In the genomic region with DNA sequence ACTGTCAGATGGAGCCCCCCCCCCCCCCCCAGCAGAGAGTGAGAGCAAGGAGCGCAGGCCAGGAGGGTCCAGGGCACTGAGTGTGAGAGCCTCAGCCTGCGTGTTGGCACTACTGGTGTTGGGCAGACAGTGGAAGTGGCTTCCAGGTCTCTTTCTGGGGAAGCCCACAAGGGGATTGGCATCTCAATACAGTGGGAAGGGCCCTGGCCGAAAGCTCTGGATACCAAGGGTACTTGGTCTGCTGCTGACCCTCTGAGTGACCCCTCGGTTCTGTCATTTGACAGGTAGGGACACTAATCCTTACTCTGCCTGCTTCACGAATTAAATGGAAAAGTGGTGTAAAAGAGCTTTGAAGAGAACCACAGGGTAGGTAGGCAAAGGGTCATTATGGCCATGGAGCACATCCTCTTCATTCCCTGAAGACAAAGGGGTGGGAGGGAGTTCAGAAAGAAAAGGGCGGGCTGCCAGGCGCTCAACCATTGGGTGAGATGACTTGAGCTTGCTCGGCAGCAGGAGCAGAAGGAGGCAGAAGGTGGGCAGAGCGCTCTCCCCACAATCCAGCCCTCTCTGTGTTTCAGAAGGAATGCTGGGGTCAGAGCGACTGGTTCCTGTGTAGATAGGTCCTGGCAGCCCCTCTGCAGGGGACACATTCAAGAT, we compare ENCODE assay signal across 8 mouse cellular contexts.
DNase-seq lines count a peak whose midpoint lies in the region; ATAC-seq lines count a peak whose summit lies in the region.

No protein-coding gene starts in this region.

- no peaks in the 10 kb centered on the region for H3K27me3 ChIP-seq in midbrain, embryonic 11.5 days (ENCODE audit: control insufficient read depth, insufficient read depth, low read length)
- H3K27me3 ChIP-seq in midbrain, embryonic 16.5 days (ENCODE audit: control insufficient read depth, insufficient read depth, low read depth, low read length), result no peaks in the 10 kb centered on the region
- H3K27me3 ChIP-seq in heart, embryonic 15.5 days, result no peaks in the 10 kb centered on the region
- no peaks in the 10 kb centered on the region for H3K27me3 ChIP-seq in liver, embryonic 15.5 days

- H3K9me3 ChIP-seq in midbrain, embryonic 11.5 days (ENCODE audit: control insufficient read depth, low read length), result peaks cover 4% of the 10 kb centered on the region; the same call in 1 of the 2 replicates
- no peaks in the 10 kb centered on the region for H3K9me3 ChIP-seq in midbrain, embryonic 16.5 days (replicated peaks; ENCODE audit: control insufficient read depth, low read length, poor library complexity, severe bottlenecking)
- no peaks in the 10 kb centered on the region for H3K9me3 ChIP-seq in heart, embryonic 15.5 days (replicated peaks)
- no peaks in the 10 kb centered on the region for H3K9me3 ChIP-seq in liver, embryonic 15.5 days (replicated peaks)

- H3K36me3 ChIP-seq in midbrain, embryonic 11.5 days (ENCODE audit: control insufficient read depth, insufficient read depth, low read length), result no peaks in the 10 kb centered on the region
- H3K36me3 ChIP-seq in midbrain, embryonic 16.5 days (ENCODE audit: control insufficient read depth, insufficient read depth, low read length), result peaks cover 6% of the 10 kb centered on the region; the same call in 1 of the 2 replicates
- no peaks in the 10 kb centered on the region for H3K36me3 ChIP-seq in heart, embryonic 15.5 days
- H3K36me3 ChIP-seq in liver, embryonic 15.5 days (replicated peaks), result no peaks in the 10 kb centered on the region

- no peak overlapping the region for H3K4me3 ChIP-seq in midbrain, embryonic 11.5 days (ENCODE audit: low read depth, low read length)
- no peak overlapping the region for H3K4me3 ChIP-seq in midbrain, embryonic 16.5 days (ENCODE audit: low read depth, low read length)
- 0 out of 2 replicates have a peak overlapping the region, but pooled peaks have one; percentile 34 for H3K4me3 ChIP-seq in heart, embryonic 15.5 days
- H3K4me3 ChIP-seq in liver, embryonic 15.5 days (replicated peaks), result peak overlapping the region; percentile 42

- ATAC-seq in midbrain, embryonic 11.5 days (ENCODE audit: low FRiP score), result no peak
- ATAC-seq in midbrain, embryonic 16.5 days, result no peak
- ATAC-seq in heart, embryonic 15.5 days (replicated peaks; ENCODE audit: insufficient number of reproducible peaks, insufficient read depth, low FRiP score, low read depth), result peak; percentile 36
- peak; percentile 27; the same call in 1 of the 2 replicates for ATAC-seq in liver, embryonic 15.5 days (ENCODE audit: insufficient read depth)

- no peak overlapping the region for H3K27ac ChIP-seq in midbrain, embryonic 11.5 days (ENCODE audit: low read depth, low read length)
- H3K27ac ChIP-seq in midbrain, embryonic 16.5 days (ENCODE audit: low read length), result no peak overlapping the region
- peak overlapping the region; percentile 79 for H3K27ac ChIP-seq in heart, embryonic 15.5 days
- peak overlapping the region; percentile 41; the same call in 1 of the 2 replicates for H3K27ac ChIP-seq in liver, embryonic 15.5 days (replicated peaks)

- no peak overlapping the region; the same call in 1 of the 2 replicates for H3K4me2 ChIP-seq in midbrain, embryonic 11.5 days
- no peak overlapping the region for H3K4me2 ChIP-seq in midbrain, embryonic 16.5 days (ENCODE audit: low read length)
- peak overlapping the region; percentile 54 for H3K4me2 ChIP-seq in heart, embryonic 15.5 days
- H3K4me2 ChIP-seq in liver, embryonic 15.5 days, result peak overlapping the region; percentile 68

- H3K9ac ChIP-seq in midbrain, embryonic 11.5 days (ENCODE audit: low read length), result no peak overlapping the region
- no peak overlapping the region for H3K9ac ChIP-seq in midbrain, embryonic 16.5 days (ENCODE audit: low read depth, low read length)
- H3K9ac ChIP-seq in heart, embryonic 15.5 days, result no peak overlapping the region
- no peak overlapping the region for H3K9ac ChIP-seq in liver, embryonic 15.5 days

- H3K4me1 ChIP-seq in midbrain, embryonic 11.5 days (ENCODE audit: control insufficient read depth, insufficient read depth, low read length), result peaks cover 4% of the 10 kb centered on the region; the same call in 1 of the 2 replicates
- H3K4me1 ChIP-seq in midbrain, embryonic 16.5 days (ENCODE audit: control insufficient read depth, insufficient read depth, low read length), result peaks cover 3% of the 10 kb centered on the region
- H3K4me1 ChIP-seq in heart, embryonic 15.5 days (replicated peaks), result peaks cover 35% of the 10 kb centered on the region
- H3K4me1 ChIP-seq in liver, embryonic 15.5 days (replicated peaks), result peaks cover 19% of the 10 kb centered on the region

- 31% methylated on average over 10 of the region's 10 CpGs for WGBS in midbrain, embryonic 11.5 days
- WGBS in midbrain, embryonic 16.5 days, result 34% methylated on average over 9 of the region's 10 CpGs
- WGBS in heart, embryonic 15.5 days, result 71% methylated on average over 10 of the region's 10 CpGs
- 56% methylated on average over 10 of the region's 10 CpGs for WGBS in liver, embryonic 15.5 days (ENCODE audit: insufficient replicate concordance)

- peak; percentile 82 for DNase-seq in midbrain, embryonic 11.5 days (ENCODE audit: low spot score, missing footprints)
- peak; percentile 58 to 83 for DNase-seq in cerebellum, postnatal 14 days
- DNase-seq in testis, postnatal 10 days (ENCODE audit: low spot score), result peak; percentile 72
- DNase-seq in layer of hippocampus, adult 18-20 months (ENCODE audit: low spot score in 2 of 2), result no peak
- no peak for DNase-seq in left cerebral cortex, adult 18-20 months (ENCODE audit: low spot score in 2 of 2)

Comparison
In these comparisons a context has a peak if more than half of its experiments do, and no peak if none do; other contexts are left out.
1. ATAC-seq: peak in heart, embryonic 15.5 days (single experiment) and liver, embryonic 15.5 days (single experiment); none in midbrain, embryonic 11.5 days (single experiment) and midbrain, embryonic 16.5 days (single experiment).
2. DNase-seq: peak in midbrain, embryonic 11.5 days (single experiment), cerebellum, postnatal 14 days (2 of 2) and testis, postnatal 10 days (single experiment); none in layer of hippocampus, adult 18-20 months (0 of 2) and left cerebral cortex, adult 18-20 months (0 of 2).
3. H3K27ac ChIP-seq: peak in heart, embryonic 15.5 days (single experiment) and liver, embryonic 15.5 days (single experiment); none in midbrain, embryonic 11.5 days (single experiment) and midbrain, embryonic 16.5 days (single experiment).
4. H3K4me2 ChIP-seq: peak in heart, embryonic 15.5 days (single experiment) and liver, embryonic 15.5 days (single experiment); none in midbrain, embryonic 11.5 days (single experiment) and midbrain, embryonic 16.5 days (single experiment).
5. H3K4me3 ChIP-seq: peak in heart, embryonic 15.5 days (single experiment) and liver, embryonic 15.5 days (single experiment); none in midbrain, embryonic 11.5 days (single experiment) and midbrain, embryonic 16.5 days (single experiment).